Mouse (Mus musculus): ENCODE measurements around the gene Prok2. TPM values are rescaled to one million over a fixed set of nuclear protein-coding genes. Genes with fewer than 3 reads are reported as not detected.

Gene Prok2
- polyA plus RNA-seq, 1 experiment from 2014 or later, result 0.17 TPM

DNA sequence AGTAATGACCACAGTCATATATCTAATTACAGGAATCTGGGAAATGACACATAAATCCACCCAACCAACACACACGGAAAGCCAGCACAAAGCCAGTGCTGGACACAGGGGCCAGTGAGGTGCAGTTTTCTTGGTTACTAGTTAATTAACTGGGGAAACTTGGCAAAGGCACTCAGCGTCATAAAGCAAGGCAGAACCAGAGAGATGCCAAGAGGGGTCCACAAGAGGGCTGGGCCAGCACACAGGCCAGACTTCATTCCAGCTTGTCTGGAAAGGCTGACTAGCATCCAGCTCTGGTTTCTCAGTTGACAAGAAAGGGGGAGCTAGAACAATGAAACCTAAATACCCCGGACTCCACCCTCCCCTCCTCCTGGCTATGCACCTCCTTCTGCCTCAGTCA is 25.7 kb downstream of the Prok2 start:
- peaks cover 9% of the 10 kb centered on the region; the same call in 1 of the 2 replicates for H3K27me3 ChIP-seq (ENCODE audit: insufficient read depth, low read length)
- 20% methylated on average over 3 of the region's 3 CpGs for WGBS

GRCm38 (mm10) chr6:99692916-99693841 is 33.0 kb downstream of the Prok2 start:
- ATAC-seq (ENCODE audit: low FRiP score, low TSS enrichment), result peak; percentile 66
- Histone ChIP-seq H3K9ac (replicated peaks; ENCODE audit: low read length) (peak overlapping the region; percentile 75), H3K9me3 (ENCODE audit: low read length) (no peaks in the 10 kb centered on the region), H3K36me3 (ENCODE audit: insufficient read depth, low read length) (no peaks in the 10 kb centered on the region), H3K27ac (ENCODE audit: low read length) (no peak overlapping the region), H3K4me3 (ENCODE audit: low read length) (peak overlapping the region; percentile 55), H3K4me1 (ENCODE audit: insufficient read depth, low read length) (peaks cover 12% of the 10 kb centered on the region), H3K27me3 (ENCODE audit: insufficient read depth, low read length) (peaks cover 64% of the 10 kb centered on the region), H3K4me2 (replicated peaks; ENCODE audit: low read depth, low read length) (peak overlapping the region; percentile 82)
- WGBS, result 2% methylated on average over 110 of the region's 110 CpGs

More for the DNA sequence above, 25.7 kb downstream of the Prok2 start:
- peak; percentile 69 for ATAC-seq (ENCODE audit: low FRiP score, low TSS enrichment)
- Histone ChIP-seq H3K4me1 (ENCODE audit: insufficient read depth, low read length) (peaks cover 14% of the 10 kb centered on the region), H3K27ac (ENCODE audit: low read length) (peak overlapping the region; percentile 6; the same call in 1 of the 2 replicates), H3K4me3 (ENCODE audit: low read length) (no peak overlapping the region), H3K9me3 (ENCODE audit: low read length) (no peaks in the 10 kb centered on the region), H3K36me3 (ENCODE audit: insufficient read depth, low read length) (no peaks in the 10 kb centered on the region), H3K9ac (replicated peaks; ENCODE audit: low read length) (no peak overlapping the region), H3K4me2 (replicated peaks; ENCODE audit: low read depth, low read length) (no peak overlapping the region)

DNA sequence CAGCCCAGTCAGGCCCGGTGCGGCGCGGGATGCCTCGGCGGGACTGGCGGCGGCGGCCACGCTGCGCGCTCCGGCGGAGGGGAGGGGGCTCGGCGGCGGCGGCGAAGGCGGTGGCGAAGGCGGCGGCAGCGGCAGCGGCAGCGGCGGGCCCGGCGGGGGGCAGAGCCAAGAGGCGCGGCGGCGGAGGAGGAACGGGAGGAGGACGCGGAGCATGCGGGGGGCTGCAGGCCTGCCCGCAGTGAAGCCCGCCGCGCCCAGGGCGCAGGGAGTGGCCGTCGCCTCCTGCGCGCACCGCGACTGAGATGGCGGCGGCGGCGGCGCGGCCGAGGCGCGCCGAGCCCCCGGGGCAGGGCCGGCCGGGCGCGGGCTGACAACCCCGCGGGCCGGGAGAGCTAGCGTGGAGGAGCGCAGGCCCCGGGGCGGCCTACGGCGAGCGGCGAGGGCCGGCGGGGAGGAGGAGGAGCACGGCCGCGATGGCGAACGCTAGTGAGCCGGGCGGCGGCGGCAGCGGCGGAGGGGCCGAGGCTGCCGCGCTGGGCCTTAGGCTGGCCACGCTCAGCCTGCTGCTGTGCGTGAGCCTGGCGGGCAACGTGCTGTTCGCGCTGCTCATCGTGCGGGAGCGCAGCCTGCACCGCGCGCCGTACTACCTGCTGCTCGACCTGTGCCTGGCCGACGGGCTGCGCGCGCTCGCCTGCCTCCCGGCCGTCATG is 33.8 kb downstream of the Prok2 start, which contains the start of gene Gpr27:
TSS of gene Gpr27 (plus strand) at position 474 of the 710 bp plus-strand sequence.
- Histone ChIP-seq H3K4me2 (replicated peaks; ENCODE audit: low read depth, low read length) (peak within 1 kb of the TSS; percentile 82), H3K27me3 (ENCODE audit: insufficient read depth, low read length) (peaks cover 64% of the 10 kb centered on the region), H3K36me3 (ENCODE audit: insufficient read depth, low read length) (no peaks in the 10 kb centered on the region), H3K4me1 (ENCODE audit: insufficient read depth, low read length) (peaks cover 12% of the 10 kb centered on the region), H3K27ac (ENCODE audit: low read length) (no peak within 1 kb of the TSS), H3K4me3 (ENCODE audit: low read length) (peak within 1 kb of the TSS; percentile 55), H3K9ac (replicated peaks; ENCODE audit: low read length) (peak within 1 kb of the TSS; percentile 75), H3K9me3 (ENCODE audit: low read length) (no peaks in the 10 kb centered on the region)
- ATAC-seq (ENCODE audit: low FRiP score, low TSS enrichment), result peak; percentile 82
- 0% methylated on average over 40 of the region's 112 CpGs for WGBS

- Histone ChIP-seq H3K27ac (ENCODE audit: low read length) (no peak overlapping the region), H3K9me3 (ENCODE audit: low read length) (no peaks in the 10 kb centered on the region), H3K4me3 (ENCODE audit: low read length) (peak overlapping the region; percentile 55), H3K4me2 (replicated peaks; ENCODE audit: low read depth, low read length) (peak overlapping the region; percentile 82), H3K27me3 (ENCODE audit: insufficient read depth, low read length) (peaks cover 61% of the 10 kb centered on the region), H3K36me3 (ENCODE audit: insufficient read depth, low read length) (no peaks in the 10 kb centered on the region), H3K9ac (replicated peaks; ENCODE audit: low read length) (peak overlapping the region; percentile 75), H3K4me1 (ENCODE audit: insufficient read depth, low read length) (peaks cover 12% of the 10 kb centered on the region)
- 10% methylated on average over 24 of the region's 25 CpGs for WGBS
- ATAC-seq (ENCODE audit: low FRiP score, low TSS enrichment), result 0 out of 2 replicates have a peak, but pooled peaks have one; percentile 8
Observed at GRCm38 (mm10) chr6:99691666-99692205, 34.5 kb downstream of the Prok2 start.

GRCm38 (mm10) chr6:99688513-99688912 is 37.7 kb downstream of the Prok2 start:
- H3K27ac ChIP-seq (ENCODE audit: low read length), result no peak overlapping the region
- no peak overlapping the region for H3K4me2 ChIP-seq (replicated peaks; ENCODE audit: low read depth, low read length)
- H3K4me1 ChIP-seq (ENCODE audit: insufficient read depth, low read length), result peaks cover 6% of the 10 kb centered on the region
- H3K9ac ChIP-seq (replicated peaks; ENCODE audit: low read length), result no peak overlapping the region
- no peaks in the 10 kb centered on the region; the same call in 1 of the 2 replicates for H3K9me3 ChIP-seq (ENCODE audit: low read length)
- peaks cover 38% of the 10 kb centered on the region for H3K27me3 ChIP-seq (ENCODE audit: insufficient read depth, low read length)
- H3K36me3 ChIP-seq (ENCODE audit: insufficient read depth, low read length), result no peaks in the 10 kb centered on the region
- H3K4me3 ChIP-seq (ENCODE audit: low read length), result no peak overlapping the region
- no peak for ATAC-seq (ENCODE audit: low FRiP score, low TSS enrichment)
- 81% methylated on average over 6 of the region's 6 CpGs for WGBS

DNA sequence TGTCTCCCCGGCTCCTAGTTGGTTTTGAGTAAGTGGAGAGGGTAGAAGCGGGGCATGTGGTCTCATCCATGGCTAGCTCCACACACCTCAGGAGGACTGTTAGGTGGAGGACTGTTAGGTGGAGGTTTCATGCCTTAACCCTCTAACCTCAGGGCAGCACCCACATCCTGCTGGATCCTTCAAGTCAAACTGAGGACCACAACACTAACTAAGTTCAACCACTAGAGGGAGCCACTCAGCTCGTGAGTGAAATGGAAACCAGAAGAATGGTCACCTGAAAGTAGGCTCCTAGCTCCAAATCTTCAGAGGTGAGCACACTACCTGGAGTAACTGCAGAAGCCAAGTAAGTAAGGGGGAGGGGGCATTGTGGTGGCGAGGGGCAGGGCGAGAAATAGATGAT is 41.3 kb downstream of the Prok2 start:
- no peak overlapping the region for H3K27ac ChIP-seq (ENCODE audit: low read length)
- H3K27me3 ChIP-seq (ENCODE audit: insufficient read depth, low read length), result peaks cover 8% of the 10 kb centered on the region
- H3K4me2 ChIP-seq (replicated peaks; ENCODE audit: low read depth, low read length), result no peak overlapping the region
- H3K36me3 ChIP-seq (ENCODE audit: insufficient read depth, low read length), result no peaks in the 10 kb centered on the region
- no peak for ATAC-seq (ENCODE audit: low FRiP score, low TSS enrichment)
- 61% methylated on average over 5 of the region's 5 CpGs for WGBS
- H3K9ac ChIP-seq (replicated peaks; ENCODE audit: low read length), result no peak overlapping the region
- H3K4me3 ChIP-seq (ENCODE audit: low read length), result no peak overlapping the region
- no peaks in the 10 kb centered on the region; the same call in 1 of the 2 replicates for H3K9me3 ChIP-seq (ENCODE audit: low read length)
- H3K4me1 ChIP-seq (ENCODE audit: insufficient read depth, low read length), result no peaks in the 10 kb centered on the region

DNA sequence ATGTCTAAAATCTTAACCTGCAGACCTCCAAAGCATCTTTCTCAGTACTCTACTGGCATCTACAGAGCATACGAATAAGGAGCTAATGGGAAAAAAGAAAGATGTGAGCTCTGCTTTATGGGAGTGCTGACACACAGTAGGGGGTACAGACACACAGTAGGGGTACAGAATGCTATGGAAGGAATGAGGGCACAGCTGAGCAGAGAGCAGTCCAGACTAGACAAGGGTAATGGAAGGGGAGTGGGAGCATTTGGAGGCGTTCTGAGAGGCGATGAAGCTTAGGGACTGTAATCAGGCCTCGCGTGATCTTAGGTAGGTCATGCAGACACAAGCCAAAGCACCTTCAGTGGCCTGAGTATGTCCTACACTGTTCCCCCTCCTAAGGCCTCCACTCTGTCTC is 42.2 kb downstream of the Prok2 start:
- Histone ChIP-seq H3K9me3 (ENCODE audit: low read length) (no peaks in the 10 kb centered on the region; the same call in 1 of the 2 replicates), H3K27me3 (ENCODE audit: insufficient read depth, low read length) (peaks cover 3% of the 10 kb centered on the region; the same call in 1 of the 2 replicates), H3K4me1 (ENCODE audit: insufficient read depth, low read length) (no peaks in the 10 kb centered on the region), H3K4me2 (replicated peaks; ENCODE audit: low read depth, low read length) (no peak overlapping the region), H3K27ac (ENCODE audit: low read length) (no peak overlapping the region), H3K9ac (replicated peaks; ENCODE audit: low read length) (no peak overlapping the region), H3K36me3 (ENCODE audit: insufficient read depth, low read length) (no peaks in the 10 kb centered on the region), H3K4me3 (ENCODE audit: low read length) (no peak overlapping the region)
- WGBS, result 91% methylated on average over 5 of the region's 5 CpGs
- no peak for ATAC-seq (ENCODE audit: low FRiP score, low TSS enrichment)

DNA sequence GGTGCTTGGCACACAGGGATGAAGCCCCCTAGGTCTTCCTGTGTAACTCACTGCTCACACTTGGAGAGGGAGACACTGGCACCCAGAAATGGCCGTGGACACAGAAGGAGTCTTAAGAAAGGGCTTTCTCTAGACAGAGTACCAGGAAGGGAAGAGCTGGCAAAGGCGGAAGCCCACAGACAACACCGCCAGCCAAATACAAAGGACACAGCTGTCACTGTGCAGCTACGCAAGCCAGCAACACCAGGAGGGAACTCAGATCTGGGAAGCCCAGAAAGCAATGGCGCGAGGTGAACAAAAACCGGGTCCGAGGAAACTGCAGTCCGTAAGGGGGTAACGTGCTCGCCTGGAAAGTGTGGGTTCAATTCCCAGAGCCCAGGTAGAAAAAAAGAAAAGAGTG is 48.1 kb downstream of the Prok2 start:
- 90% methylated on average over 11 of the region's 11 CpGs for WGBS
- Histone ChIP-seq H3K9me3 (ENCODE audit: low read length) (no peaks in the 10 kb centered on the region), H3K27me3 (ENCODE audit: insufficient read depth, low read length) (no peaks in the 10 kb centered on the region), H3K4me2 (replicated peaks; ENCODE audit: low read depth, low read length) (no peak overlapping the region), H3K4me3 (ENCODE audit: low read length) (no peak overlapping the region), H3K9ac (replicated peaks; ENCODE audit: low read length) (no peak overlapping the region), H3K27ac (ENCODE audit: low read length) (no peak overlapping the region), H3K4me1 (ENCODE audit: insufficient read depth, low read length) (no peaks in the 10 kb centered on the region), H3K36me3 (ENCODE audit: insufficient read depth, low read length) (no peaks in the 10 kb centered on the region)
- no peak for ATAC-seq (ENCODE audit: low FRiP score, low TSS enrichment)

DNA sequence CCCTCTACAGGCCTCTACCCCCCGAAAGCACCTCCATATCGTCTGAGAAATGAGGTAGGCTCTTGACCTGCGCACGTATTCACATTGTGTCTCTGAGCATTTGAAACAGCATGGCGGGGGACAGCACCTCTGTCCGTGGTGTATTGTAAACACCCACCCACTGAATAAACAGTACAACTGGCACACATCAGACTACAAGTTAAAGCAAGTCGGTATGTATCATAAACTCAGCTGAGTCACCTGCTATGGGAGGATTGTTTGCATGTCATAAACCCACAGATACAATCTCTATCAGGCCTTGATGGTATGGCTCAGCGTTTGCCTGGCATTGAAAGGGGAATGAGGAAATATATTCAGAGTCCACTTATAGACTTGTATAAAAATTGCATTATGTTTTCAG is 48.9 kb downstream of the Prok2 start:
- Histone ChIP-seq H3K9me3 (ENCODE audit: low read length) (no peaks in the 10 kb centered on the region), H3K9ac (replicated peaks; ENCODE audit: low read length) (no peak overlapping the region), H3K4me3 (ENCODE audit: low read length) (no peak overlapping the region), H3K4me2 (replicated peaks; ENCODE audit: low read depth, low read length) (no peak overlapping the region), H3K36me3 (ENCODE audit: insufficient read depth, low read length) (no peaks in the 10 kb centered on the region), H3K27ac (ENCODE audit: low read length) (no peak overlapping the region), H3K4me1 (ENCODE audit: insufficient read depth, low read length) (no peaks in the 10 kb centered on the region), H3K27me3 (ENCODE audit: insufficient read depth, low read length) (no peaks in the 10 kb centered on the region)
- ATAC-seq (ENCODE audit: low FRiP score, low TSS enrichment), result no peak
- WGBS, result 85% methylated on average over 8 of the region's 8 CpGs
